Mouse (Mus musculus) common myeloid progenitor, adult 5-6 weeks (primary cell): ENCODE data around the gene Fpgs. TPM values are rescaled to one million over a fixed set of nuclear protein-coding genes. Genes with fewer than 3 reads are reported as not detected.
A peak's percentile ranks its signal among the peaks of the same experiment; 100 is the strongest.

ENCODE experiments used
- ATAC-seq: replicated peaks from 2 replicates; pipeline ENCODE4 v1.8.0; 2016; ENCODE audit warnings: low read depth, mild to moderate bottlenecking, moderate TSS enrichment, inconsistent platforms; ENCODE audit not compliant: poor library complexity, severe bottlenecking
- total RNA-seq: library from RNA; stranded (forward); fragments of 200-1000, 187-1606 nt; gene quantifications from 2 replicates; pipeline ENCODE4 v1.2.3, GENCODE M21; 2017

The Fpgs gene
- total RNA-seq, 1 experiment from 2014 or later, result 39.8 TPM

DNA sequence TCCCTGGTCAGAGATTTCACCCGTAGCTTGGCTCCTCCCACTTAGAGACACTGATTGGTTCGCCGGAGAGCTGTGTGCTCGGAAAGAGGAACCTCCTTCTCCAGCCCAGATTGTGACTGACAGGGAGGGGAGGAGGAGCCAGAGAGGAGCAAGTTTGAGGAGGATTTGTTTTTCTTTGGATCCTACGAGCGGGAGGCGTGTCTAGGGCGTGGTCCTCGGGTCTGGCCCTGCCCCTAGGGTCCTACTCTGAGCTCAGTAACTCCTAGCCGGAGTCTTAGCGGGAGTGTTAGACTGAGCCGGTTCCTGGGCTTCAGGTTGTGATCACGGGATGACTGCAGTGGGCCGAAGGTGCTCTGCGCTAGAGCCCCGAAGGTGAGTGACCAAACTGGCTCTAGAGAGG is 23.5 kb upstream of the Fpgs start:
- ATAC-seq, result peak; percentile 100

GRCm38 (mm10) chr2:32724832-32725790 is 21.2 kb upstream of the Fpgs start:
- no peak for ATAC-seq

GRCm38 (mm10) chr2:32724149-32724548 is 20.2 kb upstream of the Fpgs start:
- no peak for ATAC-seq

GRCm38 (mm10) chr2:32722581-32722980 is 18.6 kb upstream of the Fpgs start:
- no peak for ATAC-seq

GRCm38 (mm10) chr2:32722046-32722445 is 18.1 kb upstream of the Fpgs start:
- ATAC-seq, result peak; percentile 37

DNA sequence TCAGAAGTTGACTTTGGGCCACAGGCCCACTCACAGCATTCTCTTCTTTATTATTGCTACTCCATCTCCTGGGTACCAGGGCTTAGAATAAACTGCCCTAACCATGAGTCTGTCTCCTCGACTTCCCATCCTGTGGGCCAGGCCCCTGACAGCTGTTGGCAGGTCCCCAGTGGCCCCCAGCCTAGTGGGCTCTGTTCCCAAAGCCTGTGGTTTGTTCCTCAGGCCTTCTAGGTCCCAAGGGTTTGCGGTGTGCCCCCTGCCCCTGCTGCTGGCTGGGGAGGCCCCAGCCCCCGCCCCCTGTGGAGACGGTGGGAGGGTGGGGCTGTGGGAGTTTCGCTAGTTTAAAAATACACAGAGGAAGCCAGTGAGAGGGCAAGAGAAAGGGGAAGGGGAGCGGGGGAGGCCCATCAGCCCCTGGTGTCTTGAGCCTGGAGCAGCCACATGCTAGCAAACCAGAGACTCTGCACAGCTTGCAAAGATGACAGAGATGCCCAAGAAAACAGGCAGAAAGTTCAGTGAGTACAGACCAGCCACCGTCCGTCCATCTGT is 16.8 kb upstream of the Fpgs start, which contains the start of gene Sh2d3c:
Sh2d3c (plus strand) TSS at position 375 of the 549 bp plus-strand sequence.
- peak; percentile 77 for ATAC-seq

DNA sequence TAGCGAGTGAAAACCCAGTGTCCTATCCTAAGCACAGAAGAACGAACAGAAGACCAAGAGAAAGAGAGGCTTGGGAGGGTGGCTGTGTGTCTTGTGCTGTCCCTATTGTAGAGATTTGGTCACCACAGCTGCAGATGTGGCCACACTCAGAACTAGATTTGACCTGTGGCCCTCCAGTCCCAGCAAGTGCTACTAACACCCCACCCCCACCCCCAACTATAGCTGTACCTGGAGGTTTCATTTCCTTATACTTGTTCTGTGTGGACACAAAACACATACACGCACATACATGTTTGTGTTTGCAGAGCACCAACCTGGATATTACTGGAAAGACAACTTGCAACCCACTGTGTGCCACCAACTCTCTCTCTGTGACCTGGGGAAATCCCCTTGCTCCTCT is 16.1 kb upstream of the Fpgs start:
- no peak for ATAC-seq

GRCm38 (mm10) chr2:32718761-32719160 is 14.8 kb upstream of the Fpgs start:
- no peak for ATAC-seq

GRCm38 (mm10) chr2:32714987-32715425 is 11.1 kb upstream of the Fpgs start:
- peak; percentile 63 for ATAC-seq

GRCm38 (mm10) chr2:32714117-32714986 is 10.4 kb upstream of the Fpgs start:
- ATAC-seq, result no peak

DNA sequence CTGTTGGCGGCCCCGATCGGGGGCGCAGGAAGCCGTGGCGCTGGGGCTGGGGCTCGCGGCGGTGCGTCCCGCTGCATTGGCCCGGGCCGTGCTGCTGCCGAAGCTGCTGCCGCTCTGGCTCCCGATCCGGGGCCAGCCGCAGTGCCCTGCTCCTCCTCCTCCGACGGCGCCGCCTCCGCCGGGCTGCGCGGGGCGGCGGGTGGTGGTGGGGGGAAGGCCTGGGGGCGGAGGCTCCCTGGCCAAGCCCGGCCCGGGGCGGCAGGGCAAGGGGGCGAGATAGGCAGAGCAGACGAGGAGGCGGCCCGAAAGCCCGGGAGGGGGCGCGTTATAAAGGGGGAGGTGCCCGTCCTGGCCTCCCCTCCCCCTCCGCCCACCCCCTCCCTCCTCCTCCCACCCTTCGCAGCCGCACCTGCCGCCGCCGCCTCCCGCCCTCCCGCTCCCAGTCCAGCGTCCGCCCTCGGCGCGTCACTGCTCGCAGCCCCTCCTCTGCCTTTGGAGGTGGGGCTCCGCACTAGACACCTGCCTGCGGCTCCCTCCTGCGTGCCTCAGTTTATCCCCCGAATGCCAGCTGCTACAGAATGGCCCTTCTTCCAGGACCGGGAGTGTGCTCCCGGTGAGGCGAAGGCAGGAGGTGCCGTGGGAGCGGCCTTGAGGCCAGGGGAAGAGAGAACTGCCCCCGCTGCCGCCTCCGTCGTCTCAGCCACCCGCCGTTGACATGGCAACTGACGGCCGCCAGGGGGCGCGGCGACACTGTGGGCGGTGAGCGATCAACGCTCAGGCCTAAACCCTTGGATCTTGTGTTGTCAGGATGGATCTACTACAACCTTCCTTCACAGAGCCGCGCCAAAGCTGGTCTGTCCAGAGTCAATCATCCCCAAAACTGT is 9.2 kb upstream of the Fpgs start, which contains the start of gene Cdk9:
Cdk9 (minus strand) TSS at position 143 of the 884 bp plus-strand sequence.
- ATAC-seq, result peak; percentile 53

- ATAC-seq, result peak; percentile 34; the same call in 1 of the 2 replicates
Observed at GRCm38 (mm10) chr2:32712586-32712933, 8.6 kb upstream of the Fpgs start.

DNA sequence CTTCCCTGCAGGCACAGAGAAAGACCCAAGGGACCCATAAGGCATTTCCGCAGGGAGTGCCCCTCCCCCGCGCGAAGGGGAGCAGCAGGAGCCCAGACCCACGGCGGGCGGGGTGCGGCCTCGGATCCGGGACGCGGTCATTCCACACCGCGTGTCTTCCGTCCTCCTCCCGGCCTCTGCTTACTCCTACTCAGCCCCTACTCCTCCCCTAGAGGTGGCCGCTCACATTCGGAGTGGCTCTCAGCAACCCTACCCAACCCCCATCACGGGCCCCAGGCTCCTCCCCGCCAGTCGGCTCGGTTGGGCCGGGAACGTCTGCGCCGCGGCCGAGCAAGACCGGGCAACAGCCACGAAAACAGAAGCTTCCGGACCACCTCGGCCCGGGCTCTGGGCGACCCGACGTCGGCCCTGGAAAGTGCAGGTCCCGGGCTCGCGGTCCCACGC is 8.2 kb upstream of the Fpgs start:
- ATAC-seq, result 0 out of 2 replicates have a peak, but pooled peaks have one; percentile 6

- ATAC-seq, result no peak
Observed at GRCm38 (mm10) chr2:32711301-32712056, 7.5 kb upstream of the Fpgs start.

DNA sequence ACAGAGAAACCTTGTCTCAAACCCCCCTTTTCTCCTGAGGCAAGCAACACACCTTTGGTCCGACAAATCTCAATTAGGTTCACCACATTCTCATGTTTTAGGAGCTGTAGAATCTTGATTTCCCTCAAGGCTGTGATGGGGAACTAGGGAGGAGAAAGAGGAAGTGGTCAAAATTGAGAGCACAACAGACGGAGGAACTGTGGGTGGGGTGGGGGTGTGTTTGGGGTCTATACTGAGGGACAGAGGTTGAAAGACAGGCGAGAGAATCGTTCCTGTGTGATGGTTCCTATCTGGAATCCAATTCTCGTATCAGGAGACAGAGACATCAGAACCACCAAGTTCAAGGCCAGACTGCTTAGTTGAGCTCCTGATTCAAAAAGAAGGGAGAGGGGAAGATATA is 6.5 kb upstream of the Fpgs start:
- 0 out of 2 replicates have a peak, but pooled peaks have one; percentile 11 for ATAC-seq

DNA sequence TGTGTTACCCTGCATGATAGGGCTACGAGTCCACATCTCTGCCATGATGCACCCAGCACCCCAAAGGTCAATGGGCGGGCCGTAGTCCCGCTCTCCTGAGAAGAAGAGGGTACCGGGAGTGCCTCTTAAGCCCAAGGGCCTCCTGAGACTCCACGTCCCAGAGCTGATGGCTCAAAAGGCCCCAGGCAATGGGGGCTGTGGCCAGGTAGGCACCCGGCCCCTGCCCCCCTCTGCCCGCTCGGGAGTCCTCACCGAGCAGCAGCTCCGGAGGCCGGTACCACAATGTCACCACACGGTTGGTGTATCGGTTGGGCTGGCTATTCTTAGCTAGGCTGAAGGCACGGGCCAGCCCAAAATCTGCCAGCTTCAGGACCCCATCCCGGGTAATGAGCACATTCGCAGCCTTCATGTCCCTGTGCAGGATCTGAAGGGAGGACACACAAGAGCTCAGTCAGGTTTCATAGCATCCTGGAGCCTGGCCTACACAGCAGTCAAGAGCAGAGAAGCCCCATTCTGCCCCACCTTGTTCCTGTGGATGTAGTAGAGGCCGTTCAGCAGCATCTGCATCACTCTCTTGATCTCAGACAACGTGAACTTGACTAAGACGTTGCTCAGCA is 5.7 kb upstream of the Fpgs start:
- ATAC-seq, result no peak

DNA sequence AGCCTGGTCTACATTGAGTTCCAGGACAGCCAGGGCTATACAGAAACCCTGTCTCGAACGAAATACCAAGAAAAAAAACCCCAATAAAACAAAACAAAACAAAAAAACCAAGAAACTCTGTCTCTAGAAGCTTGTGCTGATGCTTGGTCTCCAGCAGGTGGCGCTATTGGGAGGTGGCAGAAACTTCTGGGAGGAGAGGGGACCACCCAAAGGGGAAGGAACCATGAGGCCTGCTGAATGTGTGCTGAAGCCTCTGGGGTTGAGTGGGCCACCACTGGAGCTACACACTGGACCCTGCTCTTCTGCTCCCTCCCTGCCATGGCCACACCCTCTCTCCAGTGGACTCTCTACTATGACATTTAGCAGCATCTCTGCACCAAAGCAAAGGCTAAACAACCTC is 4.7 kb upstream of the Fpgs start:
- peak; percentile 27 for ATAC-seq

GRCm38 (mm10) chr2:32706971-32707370 is 3.0 kb upstream of the Fpgs start:
- no peak for ATAC-seq
